Mouse (Mus musculus) megakaryocyte, embryonic 14.5 days (primary cell): ENCODE data around the gene Ldlrad3.

Experiments used
- FLI1 ChIP-seq: IDR thresholded peaks from 2 replicates; pipeline ENCODE4 v1.6.1; 2012; ENCODE audit warnings: low read length, inconsistent platforms, mixed read lengths
- GATA1 ChIP-seq: IDR thresholded peaks from 3 replicates; pipeline ENCODE4 v1.6.1; 2012; ENCODE audit warnings: mixed read lengths, low read length, inconsistent platforms, borderline replicate concordance

DNA sequence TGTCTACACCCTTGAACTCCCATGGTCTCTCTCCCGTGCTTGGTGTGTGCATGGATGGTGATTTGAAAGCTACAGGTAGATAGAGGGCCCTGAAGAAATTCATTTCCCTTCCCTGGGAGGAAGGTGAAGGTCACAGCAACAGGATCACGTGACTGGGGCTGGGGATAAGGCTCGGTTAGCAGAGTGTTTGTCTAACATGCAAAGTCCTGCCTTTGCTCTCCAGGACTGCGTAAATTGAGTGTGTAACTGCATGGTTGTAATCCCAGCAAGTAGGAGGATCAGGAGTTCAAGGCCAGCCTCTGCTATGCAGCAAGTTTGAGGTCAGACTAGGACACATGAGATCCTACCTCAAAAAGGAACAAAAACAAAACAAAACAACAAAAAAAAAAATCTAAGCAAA, 32.7 kb downstream of the Ldlrad3 start:
- no peak for TF ChIP-seq GATA1
- no peak for TF ChIP-seq FLI1
